Mouse (Mus musculus): ENCODE data around the gene Gpa33. TPM values are rescaled to one million over a fixed set of nuclear protein-coding genes. Genes with fewer than 3 reads are reported as not detected.

The Gpa33 gene
- polyA plus RNA-seq, 2 experiments: 1.1 to 1.2 TPM

DNA sequence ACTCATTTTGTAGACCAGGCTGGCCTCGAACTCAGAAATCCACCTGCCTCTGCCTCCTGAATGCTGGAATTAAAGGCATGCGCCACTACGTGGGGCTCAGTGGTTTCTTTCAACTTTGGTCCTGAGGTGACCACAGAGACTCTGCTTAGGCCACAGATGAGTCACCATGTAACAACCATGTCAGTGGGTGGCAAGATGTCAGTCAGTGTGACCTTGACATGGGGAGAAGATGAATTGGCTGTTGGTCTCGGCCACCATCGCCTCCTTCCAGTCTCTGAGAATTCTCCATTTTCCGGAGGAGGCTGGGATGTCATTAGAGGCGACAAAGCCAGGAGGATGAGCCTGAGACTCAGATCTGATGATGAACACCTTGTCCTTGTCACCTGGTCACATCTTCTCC lies 39.7 kb downstream of the Gpa33 start:
- no peaks in the 10 kb centered on the region for H3K36me3 ChIP-seq (ENCODE audit: control insufficient read depth, insufficient read depth, low read length)
- no peaks in the 10 kb centered on the region for H3K27me3 ChIP-seq (ENCODE audit: control insufficient read depth, insufficient read depth, low read length)
- 91% methylated on average over 7 of the region's 7 CpGs for WGBS
- no peak overlapping the region for H3K4me3 ChIP-seq (replicated peaks; ENCODE audit: low read length)
- H3K4me2 ChIP-seq (replicated peaks; ENCODE audit: low read depth, low read length, severe bottlenecking): no peak overlapping the region
- TF ChIP-seq POLR2A (IDR thresholded peaks at IDR 0.05; ENCODE audit: borderline replicate concordance, extremely low read depth, insufficient read depth, insufficient read length): no peak
- H3K9me3 ChIP-seq (ENCODE audit: control insufficient read depth, low read length): no peaks in the 10 kb centered on the region
- H3K4me1 ChIP-seq (ENCODE audit: control insufficient read depth, insufficient read depth, low read length): no peaks in the 10 kb centered on the region
- H3K27ac ChIP-seq (replicated peaks; ENCODE audit: low read depth, low read length): no peak overlapping the region
- H3K9ac ChIP-seq (ENCODE audit: low read depth, low read length, severe bottlenecking): no peak overlapping the region
- DNase-seq (ENCODE audit: low spot score) (no peak), ATAC-seq (ENCODE audit: low FRiP score, low read depth) (no peak)

DNA sequence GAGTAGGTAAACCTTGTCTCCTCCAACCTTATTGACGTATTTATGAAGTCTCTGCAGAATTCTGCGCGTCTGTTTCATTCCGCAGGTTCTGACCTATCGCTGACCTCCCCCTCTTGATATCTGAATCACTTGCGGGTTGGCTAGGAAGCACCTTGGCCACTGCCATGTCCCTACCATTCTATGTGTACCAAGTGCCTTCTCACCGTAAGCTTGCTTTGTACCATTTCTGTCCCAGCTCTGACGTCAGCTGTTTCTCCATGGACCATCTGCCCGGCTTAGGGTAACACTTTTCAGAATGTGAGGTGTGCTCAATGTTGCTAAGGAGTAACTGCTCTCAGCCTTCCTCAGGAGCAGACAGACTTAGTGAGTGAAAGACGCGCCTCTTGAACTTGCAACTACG lies 40.8 kb downstream of the Gpa33 start:
- TF ChIP-seq POLR2A (IDR thresholded peaks at IDR 0.05; ENCODE audit: borderline replicate concordance, extremely low read depth, insufficient read depth, insufficient read length): no peak
- Histone ChIP-seq H3K27me3 (ENCODE audit: control insufficient read depth, insufficient read depth, low read length) (no peaks in the 10 kb centered on the region), H3K27ac (replicated peaks; ENCODE audit: low read depth, low read length) (no peak overlapping the region), H3K4me2 (replicated peaks; ENCODE audit: low read depth, low read length, severe bottlenecking) (no peak overlapping the region), H3K36me3 (ENCODE audit: control insufficient read depth, insufficient read depth, low read length) (no peaks in the 10 kb centered on the region), H3K4me3 (replicated peaks; ENCODE audit: low read length) (no peak overlapping the region), H3K9ac (ENCODE audit: low read depth, low read length, severe bottlenecking) (no peak overlapping the region), H3K9me3 (ENCODE audit: control insufficient read depth, low read length) (no peaks in the 10 kb centered on the region), H3K4me1 (ENCODE audit: control insufficient read depth, insufficient read depth, low read length) (no peaks in the 10 kb centered on the region)
- WGBS: 88% methylated on average over 12 of the region's 12 CpGs
- ATAC-seq (ENCODE audit: low FRiP score, low read depth) (no peak), DNase-seq (ENCODE audit: low spot score) (no peak)

DNA sequence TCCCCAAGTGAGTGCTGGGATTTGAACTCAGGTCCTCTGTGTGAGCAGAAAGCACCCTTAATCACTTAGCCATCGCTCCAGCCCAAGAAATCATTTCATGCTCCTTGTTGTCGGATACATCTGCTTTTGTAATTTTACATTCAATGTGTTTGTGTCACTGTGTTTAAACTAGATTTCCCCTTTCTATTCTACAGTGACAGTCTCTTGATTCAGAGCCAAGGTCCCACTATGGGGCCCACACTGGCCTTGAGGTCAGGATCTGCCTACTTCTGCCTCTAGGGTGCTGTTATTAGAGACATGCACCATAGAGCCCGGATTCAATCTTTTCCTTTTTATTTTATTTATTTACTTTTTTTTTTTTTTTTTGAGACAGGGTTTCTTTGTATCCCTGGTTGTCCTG lies 43.0 kb downstream of the Gpa33 start:
- DNase-seq (ENCODE audit: low spot score) (no peak), ATAC-seq (ENCODE audit: low FRiP score, low read depth) (no peak)
- Histone ChIP-seq H3K9me3 (ENCODE audit: control insufficient read depth, low read length) (no peaks in the 10 kb centered on the region), H3K4me1 (ENCODE audit: control insufficient read depth, insufficient read depth, low read length) (no peaks in the 10 kb centered on the region), H3K27me3 (ENCODE audit: control insufficient read depth, insufficient read depth, low read length) (no peaks in the 10 kb centered on the region), H3K9ac (ENCODE audit: low read depth, low read length, severe bottlenecking) (no peak overlapping the region), H3K4me2 (replicated peaks; ENCODE audit: low read depth, low read length, severe bottlenecking) (no peak overlapping the region), H3K36me3 (ENCODE audit: control insufficient read depth, insufficient read depth, low read length) (no peaks in the 10 kb centered on the region), H3K4me3 (replicated peaks; ENCODE audit: low read length) (no peak overlapping the region), H3K27ac (replicated peaks; ENCODE audit: low read depth, low read length) (no peak overlapping the region)
- 79% methylated on average over 3 of the region's 3 CpGs for WGBS
- TF ChIP-seq POLR2A (IDR thresholded peaks at IDR 0.05; ENCODE audit: borderline replicate concordance, extremely low read depth, insufficient read depth, insufficient read length): no peak

DNA sequence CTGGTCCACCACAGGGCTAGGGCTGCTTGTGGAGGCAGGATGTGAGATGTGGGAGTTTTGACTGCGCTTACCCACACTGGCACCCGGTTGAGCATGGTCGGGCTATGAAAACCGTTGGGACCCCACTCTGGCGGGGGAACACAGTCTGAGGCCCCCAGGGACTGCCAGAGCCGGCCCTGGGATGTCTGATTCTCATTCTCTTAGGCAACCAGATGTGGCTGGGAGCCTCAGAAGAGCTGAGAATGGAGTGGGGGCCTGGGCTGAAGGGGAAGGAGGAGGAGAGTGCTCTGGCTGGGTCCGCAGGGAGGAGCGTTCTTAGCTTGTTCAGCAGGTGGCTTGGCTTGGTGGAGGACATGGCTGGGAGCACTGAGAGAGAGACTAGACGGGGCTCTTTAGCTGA lies 43.6 kb downstream of the Gpa33 start:
- H3K36me3 ChIP-seq (ENCODE audit: control insufficient read depth, insufficient read depth, low read length): no peaks in the 10 kb centered on the region
- H3K9me3 ChIP-seq (ENCODE audit: control insufficient read depth, low read length): no peaks in the 10 kb centered on the region
- H3K9ac ChIP-seq (ENCODE audit: low read depth, low read length, severe bottlenecking): no peak overlapping the region
- TF ChIP-seq POLR2A (IDR thresholded peaks at IDR 0.05; ENCODE audit: borderline replicate concordance, extremely low read depth, insufficient read depth, insufficient read length): no peak
- H3K4me3 ChIP-seq (replicated peaks; ENCODE audit: low read length): no peak overlapping the region
- H3K4me2 ChIP-seq (replicated peaks; ENCODE audit: low read depth, low read length, severe bottlenecking): no peak overlapping the region
- DNase-seq (ENCODE audit: low spot score): no peak
- 37% methylated on average over 9 of the region's 9 CpGs for WGBS
- no peak overlapping the region for H3K27ac ChIP-seq (replicated peaks; ENCODE audit: low read depth, low read length)
- H3K27me3 ChIP-seq (ENCODE audit: control insufficient read depth, insufficient read depth, low read length): no peaks in the 10 kb centered on the region
- no peaks in the 10 kb centered on the region for H3K4me1 ChIP-seq (ENCODE audit: control insufficient read depth, insufficient read depth, low read length)
- no peak for ATAC-seq (ENCODE audit: low FRiP score, low read depth)

DNA sequence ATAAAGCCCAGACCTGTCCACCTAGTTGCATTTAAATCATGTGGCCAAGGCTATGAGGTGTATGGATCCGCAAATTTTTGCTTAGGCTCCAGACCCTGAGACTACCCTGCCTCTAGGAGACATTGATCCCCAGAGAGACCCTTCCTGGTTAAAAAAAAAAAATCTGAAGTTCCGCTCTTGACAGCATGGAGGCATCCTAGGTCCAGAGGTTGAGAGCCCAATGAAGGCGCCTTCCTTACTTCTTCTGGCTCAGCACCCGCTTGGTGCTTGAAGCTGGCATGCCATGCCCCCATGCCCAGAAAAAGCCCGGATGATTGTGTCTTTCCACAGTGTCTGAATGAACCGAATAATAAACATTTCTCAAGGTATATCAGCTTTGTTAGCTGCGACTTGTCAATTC lies 51.5 kb downstream of the Gpa33 start:
- Histone ChIP-seq H3K27ac (replicated peaks; ENCODE audit: low read depth, low read length) (no peak overlapping the region), H3K4me3 (replicated peaks; ENCODE audit: low read length) (no peak overlapping the region), H3K9me3 (ENCODE audit: control insufficient read depth, low read length) (no peaks in the 10 kb centered on the region), H3K9ac (ENCODE audit: low read depth, low read length, severe bottlenecking) (no peak overlapping the region), H3K4me1 (ENCODE audit: control insufficient read depth, insufficient read depth, low read length) (peaks cover 4% of the 10 kb centered on the region; the same call in 1 of the 2 replicates), H3K4me2 (replicated peaks; ENCODE audit: low read depth, low read length, severe bottlenecking) (no peak overlapping the region), H3K36me3 (ENCODE audit: control insufficient read depth, insufficient read depth, low read length) (no peaks in the 10 kb centered on the region), H3K27me3 (ENCODE audit: control insufficient read depth, insufficient read depth, low read length) (no peaks in the 10 kb centered on the region)
- no peak for TF ChIP-seq POLR2A (IDR thresholded peaks at IDR 0.05; ENCODE audit: borderline replicate concordance, extremely low read depth, insufficient read depth, insufficient read length)
- 85% methylated on average over 7 of the region's 7 CpGs for WGBS
- DNase-seq (ENCODE audit: low spot score): no peak
- ATAC-seq (ENCODE audit: low FRiP score, low read depth): no peak

All from limb, embryonic 14.5 days (tissue).